ENCODE assay signal across 10 mouse cellular contexts in the genomic region with DNA sequence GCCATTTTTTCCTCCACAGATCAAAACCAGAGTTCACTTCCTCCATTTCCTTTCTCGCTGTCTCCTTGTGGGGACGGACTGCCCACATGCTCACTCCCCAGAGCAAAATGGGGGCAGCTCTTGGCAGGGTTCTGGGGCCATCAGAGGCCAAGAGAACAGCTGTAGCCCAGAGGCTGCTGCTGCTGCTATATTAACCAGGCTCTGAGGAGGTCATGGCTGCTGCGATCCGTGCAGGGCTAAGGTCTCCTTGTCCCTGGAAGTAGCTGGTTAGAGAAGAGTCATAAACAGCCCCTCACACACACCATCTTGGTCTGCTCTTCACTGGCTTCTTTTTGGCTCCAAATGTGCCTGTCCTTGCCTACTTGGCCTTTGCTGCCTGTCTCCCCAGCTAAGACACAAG. TPM values are rescaled to one million over a fixed set of nuclear protein-coding genes. Genes with fewer than 3 reads are reported as not detected.
DNase-seq lines count a peak whose midpoint lies in the region; ATAC-seq and TF ChIP-seq lines count a peak whose summit lies in the region.
"Had no signal": no experiment of that assay in that cellular context is flagged by ENCODE, and none has a peak within 500 bp of the region (broad histone marks: within the 10 kb centered on the region; RNA-seq: fewer than 3 reads in every experiment).

No protein-coding gene starts in this region.

- no peaks in the 10 kb centered on the region for H3K27me3 ChIP-seq in heart, embryonic 11.5 days (ENCODE audit: control insufficient read depth, insufficient read depth, low read length)
- H3K27me3 ChIP-seq in embryonic facial prominence, embryonic 14.5 days (replicated peaks; ENCODE audit: control insufficient read depth, insufficient read depth, low read length) = no peaks in the 10 kb centered on the region
- no peaks in the 10 kb centered on the region for H3K27me3 ChIP-seq in hindbrain, postnatal 0 days (ENCODE audit: insufficient read depth, low read length)
- H3K27me3 ChIP-seq in limb, embryonic 13.5 days = no peaks in the 10 kb centered on the region
- no peaks in the 10 kb centered on the region for H3K27me3 ChIP-seq in midbrain, embryonic 16.5 days (ENCODE audit: control insufficient read depth, insufficient read depth, low read depth, low read length)

- no peaks in the 10 kb centered on the region for H3K36me3 ChIP-seq in heart, embryonic 11.5 days (ENCODE audit: control insufficient read depth, insufficient read depth, low read length)
- no peaks in the 10 kb centered on the region for H3K36me3 ChIP-seq in embryonic facial prominence, embryonic 14.5 days (ENCODE audit: control insufficient read depth, insufficient read depth, low read length)
- peaks cover 26% of the 10 kb centered on the region; the same call in 1 of the 2 replicates for H3K36me3 ChIP-seq in hindbrain, postnatal 0 days (ENCODE audit: insufficient read depth, low read length)
- H3K36me3 ChIP-seq in limb, embryonic 13.5 days = no peaks in the 10 kb centered on the region
- peaks cover 7% of the 10 kb centered on the region; the same call in 1 of the 2 replicates for H3K36me3 ChIP-seq in midbrain, embryonic 16.5 days (ENCODE audit: control insufficient read depth, insufficient read depth, low read length)

- no peak for TF ChIP-seq CTCF in hindbrain, postnatal 0 days (IDR thresholded peaks at IDR 0.05; ENCODE audit: low read depth)
- no peak for TF ChIP-seq CTCF in layer of hippocampus, adult 2 months (conservative IDR thresholded peaks at IDR 0.05)

- H3K4me1 ChIP-seq in heart, embryonic 11.5 days (ENCODE audit: control insufficient read depth, insufficient read depth, low read length) = peaks cover 30% of the 10 kb centered on the region
- peaks cover 19% of the 10 kb centered on the region for H3K4me1 ChIP-seq in embryonic facial prominence, embryonic 14.5 days (ENCODE audit: control insufficient read depth, insufficient read depth, low read length)
- H3K4me1 ChIP-seq in hindbrain, postnatal 0 days (ENCODE audit: insufficient read depth, low read length) = peaks cover 8% of the 10 kb centered on the region
- H3K4me1 ChIP-seq in limb, embryonic 13.5 days = peaks cover 72% of the 10 kb centered on the region
- H3K4me1 ChIP-seq in midbrain, embryonic 16.5 days (ENCODE audit: control insufficient read depth, insufficient read depth, low read length) = no peaks in the 10 kb centered on the region

- 73% methylated on average over 4 of the region's 4 CpGs for WGBS in heart, embryonic 11.5 days (ENCODE audit: insufficient replicate concordance)
- WGBS in embryonic facial prominence, embryonic 14.5 days = 64% methylated on average over 4 of the region's 4 CpGs
- 74% methylated on average over 4 of the region's 4 CpGs for WGBS in hindbrain, postnatal 0 days
- WGBS in limb, embryonic 13.5 days = 49% methylated on average over 4 of the region's 4 CpGs
- 86% methylated on average over 4 of the region's 4 CpGs for WGBS in midbrain, embryonic 16.5 days

- no peak for ATAC-seq in heart, embryonic 11.5 days (replicated peaks; ENCODE audit: insufficient number of reproducible peaks, low FRiP score, low TSS enrichment)
- ATAC-seq in embryonic facial prominence, embryonic 14.5 days (ENCODE audit: low read depth) = no peak
- ATAC-seq in hindbrain, postnatal 0 days = no peak
- ATAC-seq in limb, embryonic 13.5 days (ENCODE audit: low FRiP score, low read depth) = no peak
- no peak for ATAC-seq in midbrain, embryonic 16.5 days

- DNase-seq in heart, postnatal 4 days = no peak
- DNase-seq in embryonic facial prominence, embryonic 14.5 days (ENCODE audit: low spot score) = no peak
- no peak for DNase-seq in hindbrain, postnatal 0 days (ENCODE audit: low spot score)
- DNase-seq in adipocyte (ENCODE audit: low spot score) = no peak
- DNase-seq in layer of hippocampus, adult 2 months (ENCODE audit: low spot score in 2 of 2) = no peak
- DNase-seq: thymus, adult 18-20 months had no signal

- H3K9ac ChIP-seq in heart, embryonic 11.5 days (ENCODE audit: low read depth, low read length) = no peak overlapping the region
- no peak overlapping the region for H3K9ac ChIP-seq in embryonic facial prominence, embryonic 14.5 days (ENCODE audit: low read depth, low read length)
- H3K9ac ChIP-seq in hindbrain, postnatal 0 days (replicated peaks; ENCODE audit: low read length) = no peak overlapping the region
- H3K9ac ChIP-seq in limb, embryonic 13.5 days = no peak overlapping the region; the same call in 1 of the 2 replicates
- H3K9ac ChIP-seq in midbrain, embryonic 16.5 days (ENCODE audit: low read depth, low read length) = no peak overlapping the region

- H3K27ac ChIP-seq in heart, embryonic 11.5 days (ENCODE audit: low read depth, low read length) = peak overlapping the region; percentile 25
- H3K27ac ChIP-seq in embryonic facial prominence, embryonic 14.5 days (replicated peaks; ENCODE audit: low read depth, low read length) = peak overlapping the region; percentile 52
- H3K27ac ChIP-seq in hindbrain, postnatal 0 days = peak overlapping the region; percentile 8; the same call in 1 of the 2 replicates
- H3K27ac ChIP-seq in limb, embryonic 13.5 days = peak overlapping the region; percentile 73
- H3K27ac ChIP-seq in midbrain, embryonic 16.5 days (ENCODE audit: low read length) = no peak overlapping the region
- no peak overlapping the region for H3K27ac ChIP-seq in layer of hippocampus, adult 2 months

- H3K4me3 ChIP-seq in heart, embryonic 11.5 days (ENCODE audit: low read depth, low read length) = no peak overlapping the region
- H3K4me3 ChIP-seq in embryonic facial prominence, embryonic 14.5 days (ENCODE audit: low read depth, low read length) = no peak overlapping the region
- H3K4me3 ChIP-seq in hindbrain, postnatal 0 days (ENCODE audit: low read length) = no peak overlapping the region
- no peak overlapping the region for H3K4me3 ChIP-seq in limb, embryonic 13.5 days
- no peak overlapping the region for H3K4me3 ChIP-seq in midbrain, embryonic 16.5 days (ENCODE audit: low read depth, low read length)
- no peak overlapping the region for H3K4me3 ChIP-seq in layer of hippocampus, adult 2 months
- H3K4me3 ChIP-seq: erythroblast, embryonic 14.5 days had no signal

- H3K4me2 ChIP-seq in heart, embryonic 11.5 days = no peak overlapping the region
- no peak overlapping the region for H3K4me2 ChIP-seq in embryonic facial prominence, embryonic 14.5 days (ENCODE audit: low read depth, low read length)
- H3K4me2 ChIP-seq in hindbrain, postnatal 0 days (ENCODE audit: low read depth, low read length) = no peak overlapping the region
- H3K4me2 ChIP-seq in limb, embryonic 13.5 days (replicated peaks) = no peak overlapping the region
- H3K4me2 ChIP-seq in midbrain, embryonic 16.5 days (ENCODE audit: low read length) = no peak overlapping the region

- H3K9me3 ChIP-seq in heart, embryonic 11.5 days (replicated peaks; ENCODE audit: control insufficient read depth, low read length) = no peaks in the 10 kb centered on the region
- H3K9me3 ChIP-seq in embryonic facial prominence, embryonic 14.5 days (ENCODE audit: control insufficient read depth, low read length) = no peaks in the 10 kb centered on the region
- no peaks in the 10 kb centered on the region for H3K9me3 ChIP-seq in hindbrain, postnatal 0 days (ENCODE audit: low read length)
- no peaks in the 10 kb centered on the region for H3K9me3 ChIP-seq in limb, embryonic 13.5 days
- no peaks in the 10 kb centered on the region for H3K9me3 ChIP-seq in midbrain, embryonic 16.5 days (replicated peaks; ENCODE audit: control insufficient read depth, low read length, poor library complexity, severe bottlenecking)

RNA-seq across cellular contexts. Expression of a gene that starts 33.8 kb away (rescaled TPM):
- polyA plus RNA-seq in heart, embryonic 11.5 days (2014; fragmentation: Nextera tagmentation; extraction: Ambion mirVana) = 14.6 and 15.4 TPM in 2 replicates
- 10 to 100 TPM in 1 of 2 experiments, 1 to 10 TPM in 1; 9.7 to 11.6 TPM for total RNA-seq in heart, postnatal 4 days (2021)
- polyA plus RNA-seq in embryonic facial prominence, embryonic 14.5 days (2014; fragmentation: Nextera tagmentation; extraction: Ambion mirVana) = 12.4 and 14.1 TPM in 2 replicates
- 96.9 and 105 TPM in 2 replicates for total RNA-seq in hindbrain, postnatal 0 days (2014; rRNA removed)
- polyA plus RNA-seq in hindbrain, postnatal 0 days (2015; fragmentation: Nextera tagmentation; extraction: Ambion mirVana) = 56.1 and 57.0 TPM in 2 replicates
- polyA plus RNA-seq in limb, embryonic 13.5 days (2015; fragmentation: Nextera tagmentation; extraction: Ambion mirVana) = 13.4 and 13.8 TPM in 2 replicates
- 71.6 and 75.8 TPM in 2 replicates for polyA plus RNA-seq in midbrain, embryonic 16.5 days (2015; fragmentation: Nextera tagmentation; extraction: Ambion mirVana)
- 10 to 100 TPM; 31.7 to 35.2 TPM for total RNA-seq in layer of hippocampus, adult 2 months (2021)
- polyA plus RNA-seq: erythroblast, embryonic 14.5 days had no signal

RNA-seq across cellular contexts. Expression of a gene that starts 50.6 kb away (rescaled TPM):
- 34.3 and 47.8 TPM in 2 replicates for polyA plus RNA-seq in heart, embryonic 11.5 days (2014; fragmentation: Nextera tagmentation; extraction: Ambion mirVana)
- total RNA-seq in heart, postnatal 4 days (2021) = 100 to 1,000 TPM; 108 to 126 TPM
- 57.9 and 62.6 TPM in 2 replicates for polyA plus RNA-seq in embryonic facial prominence, embryonic 14.5 days (2014; fragmentation: Nextera tagmentation; extraction: Ambion mirVana)
- 16.3 and 22.0 TPM in 2 replicates for total RNA-seq in hindbrain, postnatal 0 days (2014; rRNA removed)
- 9.3 and 11.5 TPM in 2 replicates for polyA plus RNA-seq in hindbrain, postnatal 0 days (2015; fragmentation: Nextera tagmentation; extraction: Ambion mirVana)
- 69.7 and 76.0 TPM in 2 replicates for polyA plus RNA-seq in limb, embryonic 13.5 days (2015; fragmentation: Nextera tagmentation; extraction: Ambion mirVana)
- 9.8 and 10.6 TPM in 2 replicates for polyA plus RNA-seq in midbrain, embryonic 16.5 days (2015; fragmentation: Nextera tagmentation; extraction: Ambion mirVana)
- 1 to 10 TPM in 1 of 2 experiments, under 1 TPM in 1; 0.81 to 2.2 TPM for total RNA-seq in layer of hippocampus, adult 2 months (2021)
- polyA plus RNA-seq: erythroblast, embryonic 14.5 days had no signal

Comparison
In these comparisons a context has a peak if more than half of its experiments do, and no peak if none do; other contexts are left out.
1. H3K27ac ChIP-seq: peak in heart, embryonic 11.5 days (single experiment), embryonic facial prominence, embryonic 14.5 days (single experiment), hindbrain, postnatal 0 days (single experiment) and limb, embryonic 13.5 days (single experiment); none in midbrain, embryonic 16.5 days (single experiment) and layer of hippocampus, adult 2 months (single experiment).